Mouse (Mus musculus) lung, adult 2 months (tissue): ENCODE measurements around the gene Fam189a1. TPM values are rescaled to one million over a fixed set of nuclear protein-coding genes. Genes with fewer than 3 reads are reported as not detected.

Source experiments
- DNase-seq: peaks from one replicate; pipeline ENCODE4 v3.0.0; 2022
- H3K4me1 ChIP-seq: fragments of 200-500 bp; 2 replicates; pipeline ENCODE4 v1.6.1; 2011; ENCODE audit warnings: low read length; ENCODE audit not compliant: control insufficient read depth, insufficient read depth
- H3K4me3 ChIP-seq: fragments of 200-500 bp; replicated peaks from 2 replicates; pipeline ENCODE3; 2011; ENCODE audit warnings: low read depth, mild to moderate bottlenecking, control low read depth, low read length; ENCODE audit errors: extremely low read depth
- CTCF ChIP-seq: fragments of 200-500 bp; IDR thresholded peaks from 2 replicates; pipeline ENCODE4 v1.5.1; 2011; ENCODE audit warnings: mild to moderate bottlenecking, low read length, control low read depth; ENCODE audit not compliant: insufficient read depth
- POLR2A ChIP-seq: fragments of 200-500 bp; IDR thresholded peaks from 2 replicates; pipeline ENCODE4 v1.6.1; 2011; ENCODE audit warnings: low read depth, mild to moderate bottlenecking, control low read depth, low read length, borderline replicate concordance; ENCODE audit errors: extremely low read depth
- WGBS: fragments of 180-500 bp; shearing (Covaris S2); methylation state at CpG from one replicate; pipeline ENCODE4 v1.1.7; 2018; 5-methylcytosine and 5-hydroxymethylcytosine counted together
- polyA plus RNA-seq: library from polyadenylated mRNA; depleted of rRNA; stranded (reverse); fragments of >200 nt; gene quantifications from 2 replicates; pipeline ENCODE4 v1.2.3, GENCODE M21; 2012

The Fam189a1 gene
- polyA plus RNA-seq, 1 experiment: 2.8 TPM

DNA sequence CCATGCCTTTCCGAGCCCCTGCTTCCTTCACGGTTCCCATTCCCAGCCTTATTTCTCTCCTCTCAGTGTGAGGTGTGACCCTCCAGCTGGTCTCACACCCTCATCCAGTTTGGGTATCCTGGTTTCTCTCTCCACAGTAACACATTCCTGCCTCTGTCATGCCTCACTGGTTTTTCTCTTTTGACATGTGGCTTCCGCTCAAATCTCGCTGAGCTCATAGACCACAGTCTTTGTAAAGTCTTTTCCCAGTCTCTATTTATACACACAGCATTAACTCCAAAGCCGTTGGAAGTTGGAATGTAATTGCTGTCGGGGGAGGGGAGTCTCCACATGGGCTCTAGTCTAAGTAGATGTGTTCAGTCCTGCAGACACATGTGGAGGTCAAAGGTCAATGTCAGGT, 145.2 kb downstream of the Fam189a1 start:
- no peak for TF ChIP-seq POLR2A
- no peak for TF ChIP-seq CTCF
- no peak overlapping the region for H3K4me3 ChIP-seq
- no peaks in the 10 kb centered on the region for H3K4me1 ChIP-seq
- 51% methylated on average over 6 of the region's 6 CpGs for WGBS
- DNase-seq: no peak

DNA sequence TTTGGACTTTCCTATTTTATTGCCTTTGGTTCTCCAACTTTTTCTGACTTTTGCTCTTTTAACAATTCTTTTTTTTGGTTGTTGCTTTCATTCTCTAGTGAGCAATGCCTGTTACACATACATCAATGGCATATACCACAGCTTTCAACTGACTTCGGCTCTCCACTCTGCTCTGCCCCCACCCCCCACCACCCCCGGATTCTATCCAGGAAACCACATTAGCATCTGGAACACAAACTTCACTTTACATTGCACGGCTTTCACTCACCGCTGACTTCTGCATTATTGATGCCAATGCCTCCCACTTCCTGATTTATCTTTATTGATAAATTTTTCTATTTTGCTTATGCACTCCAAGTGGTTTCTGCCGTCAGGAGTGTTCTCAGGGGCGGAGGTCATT, 146.1 kb downstream of the Fam189a1 start:
- DNase-seq: no peak
- WGBS: 50% methylated on average over 6 of the region's 6 CpGs
- Histone ChIP-seq H3K4me1 (no peaks in the 10 kb centered on the region), H3K4me3 (no peak overlapping the region)
- no peak for TF ChIP-seq POLR2A
- TF ChIP-seq CTCF: no peak

DNA sequence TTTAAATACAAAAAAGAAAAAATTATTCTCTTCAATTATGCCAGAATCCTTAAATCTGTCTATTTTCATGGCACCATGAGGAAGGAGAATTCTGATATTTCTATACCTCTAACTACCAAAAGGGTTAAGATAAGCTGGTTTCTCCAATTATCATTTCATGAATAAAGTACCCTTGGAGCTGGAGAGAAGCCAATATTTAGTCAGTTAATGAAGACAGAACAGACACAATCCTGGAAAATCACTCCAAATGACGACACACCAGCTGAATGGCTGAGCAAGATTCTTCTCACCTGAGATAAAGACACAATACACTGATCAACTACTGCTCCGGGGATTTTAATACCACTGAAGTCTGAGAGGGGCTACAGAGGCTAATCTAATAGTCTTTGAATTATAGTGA, 150.6 kb downstream of the Fam189a1 start:
- TF ChIP-seq POLR2A: no peak
- no peak for TF ChIP-seq CTCF
- no peaks in the 10 kb centered on the region for H3K4me1 ChIP-seq
- 65% methylated on average over 2 of the region's 2 CpGs for WGBS

DNA sequence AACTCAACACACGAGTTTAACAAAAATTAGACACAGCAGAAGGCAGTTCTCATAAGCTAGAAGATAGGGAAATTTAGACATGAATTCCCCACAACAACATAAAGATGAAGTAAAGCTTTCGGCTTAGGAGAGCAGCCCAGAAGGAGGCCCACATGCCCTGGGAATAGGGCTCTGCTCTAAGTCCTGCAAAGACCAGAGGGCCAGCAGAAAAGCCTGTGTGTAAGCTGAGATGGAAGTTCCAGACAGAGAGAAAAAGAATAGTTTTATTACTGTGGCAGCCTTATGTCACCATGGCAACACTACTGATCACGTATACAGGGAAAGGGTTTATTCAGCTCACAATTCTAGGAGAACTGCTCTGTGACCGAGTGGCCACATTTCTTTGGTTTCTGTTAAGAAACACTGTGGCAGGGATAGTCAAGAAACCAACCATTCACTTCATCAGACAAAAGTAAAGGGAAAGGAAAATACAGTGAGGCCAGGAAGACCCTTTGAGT, 156.6 kb downstream of the Fam189a1 start:
- WGBS: 64% methylated on average over 4 of the region's 4 CpGs
- no peaks in the 10 kb centered on the region for H3K4me1 ChIP-seq
- TF ChIP-seq POLR2A (no peak), CTCF (no peak)
- no peak for DNase-seq
- H3K4me3 ChIP-seq: no peak overlapping the region

More for the DNA sequence above, 150.6 kb downstream of the Fam189a1 start:
- no peak for DNase-seq
- no peak overlapping the region for H3K4me3 ChIP-seq

DNA sequence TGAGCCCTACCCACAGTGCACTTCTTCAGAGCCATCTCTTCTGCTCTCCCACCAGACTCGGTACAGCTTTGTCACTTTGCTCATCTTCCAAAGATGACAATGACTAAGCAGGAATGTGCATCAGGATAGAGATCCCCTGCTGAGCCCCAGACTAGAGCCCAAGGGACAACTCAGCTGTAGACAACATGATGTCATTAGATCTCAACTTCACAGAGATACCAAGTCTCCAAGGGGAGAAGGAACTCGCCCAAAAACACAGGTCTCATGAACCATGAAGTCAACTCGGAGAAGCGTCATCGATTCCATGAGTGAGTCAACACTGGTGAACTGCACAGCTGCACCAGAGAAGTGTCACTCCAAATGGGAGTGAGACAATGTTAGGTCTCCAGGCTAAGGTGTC, 158.6 kb downstream of the Fam189a1 start:
- TF ChIP-seq POLR2A (no peak), CTCF (no peak)
- WGBS: 87% methylated on average over 5 of the region's 5 CpGs
- no peak for DNase-seq
- H3K4me1 ChIP-seq: no peaks in the 10 kb centered on the region
- H3K4me3 ChIP-seq: no peak overlapping the region

DNA sequence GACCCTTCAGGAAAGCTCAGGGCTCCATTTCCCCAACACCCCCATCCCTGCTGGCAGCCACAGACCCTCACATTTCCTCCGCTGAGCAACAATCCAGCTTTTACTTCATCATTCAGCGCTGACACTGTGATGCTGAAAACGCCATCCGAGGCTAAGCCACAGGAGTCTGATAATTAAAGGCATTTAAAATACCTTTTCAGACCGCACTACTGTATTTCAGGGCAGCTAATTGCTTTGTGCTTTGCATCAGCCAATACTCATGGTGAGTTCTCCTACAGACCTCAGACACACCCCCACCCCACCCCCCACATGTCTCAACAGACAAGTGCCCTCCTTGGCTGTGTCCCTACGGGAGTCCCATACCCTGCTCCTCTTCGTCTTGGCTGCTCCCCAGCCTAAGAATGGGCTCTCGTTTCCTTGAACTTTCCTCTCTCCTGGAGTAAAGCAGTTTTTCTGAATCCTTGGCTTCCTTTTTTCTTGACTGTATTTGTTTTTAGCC, 160.4 kb downstream of the Fam189a1 start:
- WGBS: 56% methylated on average over 8 of the region's 8 CpGs
- no peak for DNase-seq
- Histone ChIP-seq H3K4me3 (no peak overlapping the region), H3K4me1 (no peaks in the 10 kb centered on the region)
- TF ChIP-seq CTCF: no peak
- TF ChIP-seq POLR2A: no peak

DNA sequence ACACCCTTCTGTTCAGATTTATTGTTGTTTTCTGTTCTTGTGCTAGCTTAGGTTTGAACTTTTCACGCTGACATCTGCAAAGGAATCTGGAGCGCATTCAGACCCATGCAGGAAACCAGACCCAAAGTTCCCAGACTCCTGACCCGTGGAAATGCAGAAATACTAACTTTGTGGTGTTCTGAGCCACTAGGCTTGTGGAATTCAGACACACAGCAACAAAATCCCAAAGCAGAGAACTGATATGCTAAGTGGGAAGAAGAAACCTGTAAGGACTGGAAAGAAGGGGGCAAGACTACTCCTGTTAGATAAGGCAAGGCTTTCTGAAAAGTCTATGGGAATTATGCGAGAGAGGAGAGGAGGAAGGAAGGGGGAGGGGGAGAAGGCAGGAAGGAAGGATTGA, 167.0 kb downstream of the Fam189a1 start:
- DNase-seq: no peak
- no peak overlapping the region for H3K4me3 ChIP-seq
- no peaks in the 10 kb centered on the region for H3K4me1 ChIP-seq
- TF ChIP-seq CTCF (no peak), POLR2A (no peak)
- WGBS: 60% methylated on average over 4 of the region's 4 CpGs

DNA sequence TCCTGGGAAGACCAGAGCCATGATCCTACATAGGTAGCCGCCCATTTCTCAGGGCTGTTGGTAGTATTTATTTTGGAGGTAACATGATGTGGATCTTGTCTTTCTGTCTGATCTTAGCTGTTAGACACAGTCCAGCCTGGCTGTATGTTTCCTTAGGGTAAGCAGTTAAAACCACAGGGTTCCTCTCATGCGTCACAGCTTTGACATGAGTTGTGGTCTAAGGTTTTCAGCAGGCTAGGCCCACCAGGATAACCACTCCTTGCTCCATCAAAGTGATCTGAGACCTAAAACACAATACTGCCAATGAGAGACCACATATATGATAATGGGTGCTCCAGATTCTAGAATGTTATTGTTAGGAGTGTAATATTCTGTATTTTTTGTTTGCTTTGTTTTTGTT, 168.4 kb downstream of the Fam189a1 start:
- no peaks in the 10 kb centered on the region for H3K4me1 ChIP-seq
- 78% methylated on average over 2 of the region's 2 CpGs for WGBS
- TF ChIP-seq CTCF: no peak
- TF ChIP-seq POLR2A: no peak
- no peak for DNase-seq
- no peak overlapping the region for H3K4me3 ChIP-seq

DNA sequence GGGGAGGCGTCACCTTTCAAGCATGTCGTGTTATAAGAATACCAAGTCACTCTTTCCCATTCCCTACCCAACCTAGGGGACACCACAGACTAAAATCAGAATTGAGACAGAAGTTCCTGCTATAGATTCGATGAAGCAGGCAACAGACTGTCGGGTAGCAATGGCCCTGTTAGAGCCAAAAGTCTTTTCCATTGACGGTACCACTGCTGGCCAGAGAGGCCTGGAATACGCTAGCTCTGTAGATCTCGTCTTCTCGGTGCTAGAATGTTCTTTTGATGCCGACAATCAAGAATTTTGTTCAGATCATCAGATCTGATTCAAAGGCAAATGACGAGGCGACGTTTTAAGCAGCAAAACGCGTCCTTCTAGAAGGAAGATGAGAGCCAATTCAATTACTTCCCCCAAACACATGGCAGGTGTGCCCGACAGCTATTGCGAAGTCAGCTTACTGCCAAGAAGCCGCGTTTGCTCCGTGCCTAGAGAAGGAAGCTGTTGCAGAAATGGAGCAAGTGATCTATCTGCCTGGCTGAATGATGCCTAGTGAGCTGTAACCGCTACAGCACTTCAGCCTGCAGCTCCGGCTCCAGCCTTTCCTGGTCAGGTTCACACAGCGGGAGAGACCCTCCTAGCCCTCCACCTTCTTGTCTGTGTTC, 171.8 kb downstream of the Fam189a1 start:
- no peak for TF ChIP-seq POLR2A
- TF ChIP-seq CTCF: no peak
- 82% methylated on average over 22 of the region's 22 CpGs for WGBS
- no peaks in the 10 kb centered on the region for H3K4me1 ChIP-seq
- DNase-seq: no peak
- H3K4me3 ChIP-seq: no peak overlapping the region
